Mouse (Mus musculus): ENCODE results near the gene Ncdn.

DNA sequence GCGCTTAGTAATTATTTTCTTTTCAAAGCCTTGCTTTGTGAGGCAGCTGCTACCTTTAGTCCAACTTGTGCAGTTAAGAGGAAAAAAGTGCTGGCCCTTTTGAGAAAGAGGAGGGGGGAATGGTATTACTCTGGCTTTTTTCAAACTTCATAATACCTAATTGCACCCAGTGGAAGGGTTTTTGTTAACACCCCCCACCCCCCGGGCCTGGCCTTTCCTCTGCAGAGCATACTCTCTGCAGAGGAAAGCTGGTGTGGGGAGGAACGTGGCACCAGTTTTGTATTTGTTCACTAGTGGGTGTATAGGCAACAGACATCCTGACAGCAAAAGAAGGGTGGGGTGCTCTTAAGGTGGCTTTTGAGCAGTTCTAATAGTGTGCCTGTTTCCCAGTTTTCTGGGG, 28.6 kb upstream of the Ncdn start:
- TF ChIP-seq GATA1 (IDR thresholded peaks at IDR 0.05; ENCODE audit: borderline replicate concordance, low read length) = no peak
- TF ChIP-seq FLI1 (IDR thresholded peaks at IDR 0.05; ENCODE audit: low read length) = no peak
